Mouse (Mus musculus): ENCODE measurements around the gene Ccdc107.

Ccdc107 gene

GRCm38 (mm10) chr4:43513791-43514190 lies 21.1 kb downstream of the Ccdc107 start:
- no peak for DNase-seq

- DNase-seq: no peak
Observed at GRCm38 (mm10) chr4:43515764-43516708, 23.3 kb downstream of the Ccdc107 start.

GRCm38 (mm10) chr4:43519551-43519950 lies 26.9 kb downstream of the Ccdc107 start:
- DNase-seq: no peak

GRCm38 (mm10) chr4:43519956-43520355 lies 27.3 kb downstream of the Ccdc107 start:
- DNase-seq: peak; percentile 97

- DNase-seq: peak in 1 of 2 experiments; percentile 39
Observed at GRCm38 (mm10) chr4:43527880-43528279, 35.2 kb downstream of the Ccdc107 start.

GRCm38 (mm10) chr4:43528487-43528886 lies 35.8 kb downstream of the Ccdc107 start:
- DNase-seq: peak in 1 of 2 experiments; percentile 49

- no peak for DNase-seq
Observed at GRCm38 (mm10) chr4:43530081-43530501, 37.4 kb downstream of the Ccdc107 start.

- DNase-seq: peak; percentile 78 to 87
Observed at GRCm38 (mm10) chr4:43530581-43530980, 37.9 kb downstream of the Ccdc107 start.

GRCm38 (mm10) chr4:43533270-43533669 lies 40.6 kb downstream of the Ccdc107 start:
- DNase-seq: no peak

- DNase-seq: no peak
Observed at GRCm38 (mm10) chr4:43535628-43536027, 42.9 kb downstream of the Ccdc107 start.

- DNase-seq: no peak
Observed at GRCm38 (mm10) chr4:43536031-43536430, 43.3 kb downstream of the Ccdc107 start.

- DNase-seq: no peak
Observed at GRCm38 (mm10) chr4:43542044-43542443, 49.3 kb downstream of the Ccdc107 start.

All from cerebellum, postnatal 14 days (tissue).